Mouse (Mus musculus) 416B (cell line): ENCODE measurements around the gene Trp63.

Experiments used
- DNase-seq: peaks from one replicate; pipeline ENCODE4 v3.0.0; 2011; ENCODE audit warnings: low read depth

Gene Trp63

GRCm38 (mm10) chr16:25779964-25780363 is 96.4 kb downstream of the Trp63 start:
- no peak for DNase-seq

GRCm38 (mm10) chr16:25784246-25784645 is 100.7 kb downstream of the Trp63 start:
- peak; percentile 5 for DNase-seq

- DNase-seq = no peak
Measured at GRCm38 (mm10) chr16:25786457-25786856, 102.9 kb downstream of the Trp63 start.

DNA sequence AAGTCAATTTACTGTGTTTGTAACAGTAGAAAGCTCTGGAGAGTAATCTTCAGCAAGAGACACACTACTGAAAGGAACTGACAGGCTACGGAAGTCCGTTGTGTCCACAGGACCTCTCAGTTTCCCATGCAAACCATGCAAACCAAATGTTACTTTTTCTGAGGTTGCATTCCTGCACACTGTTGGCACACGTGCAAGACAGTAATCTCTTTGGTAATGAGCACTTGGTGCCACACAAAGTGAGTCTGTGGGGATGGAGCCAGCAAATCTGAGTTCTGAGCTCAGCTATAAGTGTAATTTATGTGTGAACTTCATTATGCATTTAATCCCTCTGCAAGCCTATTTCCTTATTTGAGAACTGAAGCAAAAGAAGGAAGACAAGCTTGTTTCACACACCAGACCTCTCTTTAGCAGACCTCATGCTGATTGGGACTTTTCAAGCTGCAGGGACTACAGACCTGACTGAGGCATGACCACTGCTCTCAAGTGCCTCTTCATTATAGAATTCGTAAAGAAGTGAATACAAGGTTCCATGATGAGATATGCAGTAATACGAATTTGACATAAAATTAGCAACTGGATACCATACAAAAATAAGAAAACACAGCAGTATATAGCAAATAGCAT is 109.2 kb downstream of the Trp63 start:
- no peak for DNase-seq

DNA sequence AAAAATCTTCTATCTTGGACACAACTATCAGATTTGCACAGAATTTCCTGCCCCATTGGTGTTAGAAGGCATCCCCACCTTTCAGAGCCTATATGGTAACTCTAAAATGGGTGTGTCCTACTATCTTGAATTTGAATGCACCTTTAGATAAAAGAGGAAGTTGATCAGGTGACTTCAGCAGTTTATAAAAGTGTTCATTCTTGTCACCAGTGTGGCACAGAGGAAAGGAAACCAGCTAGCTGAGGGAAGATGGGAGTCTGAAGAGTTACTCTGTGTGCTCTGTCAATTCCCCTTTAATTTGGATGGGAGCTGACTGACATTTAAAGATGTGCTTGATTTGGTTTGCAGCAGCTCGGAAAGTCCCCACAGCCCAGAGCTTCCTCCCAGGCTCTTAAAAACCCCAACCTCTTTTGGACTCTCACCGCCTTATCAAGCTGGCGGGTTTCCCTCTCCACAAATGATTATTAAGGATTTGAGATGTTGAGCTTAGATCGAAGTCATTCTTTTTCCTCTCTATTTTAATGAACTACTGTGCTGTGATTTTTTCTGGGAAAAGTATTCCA is 114.2 kb downstream of the Trp63 start:
- DNase-seq = no peak

DNA sequence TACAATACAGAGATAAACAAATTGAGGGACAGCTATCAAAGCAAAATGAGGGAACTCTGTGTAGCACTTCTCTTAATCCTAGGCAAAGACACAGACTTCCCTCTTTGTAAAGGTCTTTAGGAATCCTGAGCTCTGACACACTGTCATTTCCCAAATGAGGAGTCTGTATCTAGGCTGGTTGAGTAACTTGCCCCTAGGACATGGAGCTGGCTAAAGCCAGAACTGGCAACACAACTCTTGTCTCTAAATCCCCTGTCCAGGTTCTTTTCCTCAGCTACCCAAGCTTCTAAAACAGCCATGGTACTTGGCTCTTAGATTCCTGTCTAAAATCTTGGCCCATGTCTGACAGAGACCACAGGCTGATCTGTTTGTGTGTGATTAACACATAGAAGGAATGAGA is 116.1 kb downstream of the Trp63 start:
- no peak for DNase-seq

GRCm38 (mm10) chr16:25804955-25805354 is 121.4 kb downstream of the Trp63 start:
- DNase-seq = no peak

GRCm38 (mm10) chr16:25807116-25807515 is 123.6 kb downstream of the Trp63 start:
- DNase-seq = no peak

DNA sequence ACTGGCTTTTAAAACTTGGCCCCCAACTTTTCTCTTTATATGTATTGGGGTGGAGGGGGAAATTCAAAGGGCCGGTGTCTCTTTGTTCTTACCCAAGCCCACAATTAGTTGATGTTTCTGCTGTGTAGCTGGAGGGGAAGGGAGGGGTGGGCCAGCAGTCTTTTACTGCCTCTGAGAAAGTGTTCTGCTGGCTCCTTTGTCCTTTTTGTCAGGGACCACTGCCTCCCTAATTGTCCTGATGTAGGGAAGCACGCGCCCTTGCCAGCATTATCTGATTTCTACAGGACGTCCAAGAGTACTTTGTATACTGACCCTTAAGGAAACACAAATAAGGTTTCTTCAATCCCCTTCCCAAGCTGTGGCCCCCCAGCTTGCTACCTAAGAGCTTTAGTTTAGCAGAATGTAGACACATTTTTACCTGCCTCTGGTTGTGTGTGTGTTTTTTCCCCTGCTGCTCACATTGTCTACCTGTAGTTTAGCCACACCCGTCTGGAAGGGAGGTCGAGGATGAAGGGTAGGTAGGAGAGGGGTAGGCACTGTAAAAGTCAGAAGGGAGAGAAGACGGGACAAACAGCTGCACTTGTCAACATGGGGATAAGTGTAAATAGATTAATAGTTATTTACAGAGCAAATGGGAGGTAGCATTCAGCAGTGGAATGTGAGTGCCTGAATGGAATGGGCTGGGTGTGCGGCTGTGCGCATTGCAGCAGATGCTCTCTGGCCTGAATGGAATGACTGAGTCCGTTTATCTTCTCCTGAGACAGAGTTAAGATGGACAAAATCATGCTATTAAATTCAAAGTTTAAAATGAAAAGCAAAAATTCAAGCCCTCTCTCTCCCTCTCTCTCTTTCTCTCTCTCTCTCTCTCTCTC is 134.4 kb downstream of the Trp63 start:
- no peak for DNase-seq

- no peak for DNase-seq
Measured at GRCm38 (mm10) chr16:25826016-25826415, 142.5 kb downstream of the Trp63 start.

GRCm38 (mm10) chr16:25832576-25832975 is 149.0 kb downstream of the Trp63 start:
- DNase-seq = no peak

DNA sequence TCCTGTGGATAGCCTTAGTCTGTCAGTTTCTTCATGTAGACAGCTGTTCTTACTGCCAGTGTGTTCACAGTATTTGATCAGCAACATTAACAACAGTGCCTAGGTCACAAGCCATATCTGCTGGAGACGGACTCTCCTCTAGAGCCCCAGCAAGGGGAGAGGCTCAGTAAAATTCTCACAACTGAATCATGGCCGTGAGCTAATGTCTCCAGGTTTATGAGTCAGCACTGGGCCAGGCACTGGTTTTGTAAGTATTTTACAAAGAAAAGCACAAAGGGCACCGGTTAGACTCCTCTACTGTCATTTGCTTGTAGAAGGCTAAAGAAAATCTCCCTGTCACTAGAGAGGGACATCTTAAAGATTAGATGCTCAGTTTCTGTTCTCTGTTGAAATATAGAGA is 151.7 kb downstream of the Trp63 start:
- DNase-seq = no peak

- DNase-seq = no peak
Measured at GRCm38 (mm10) chr16:25835723-25836122, 152.2 kb downstream of the Trp63 start.

GRCm38 (mm10) chr16:25842996-25843395 is 159.4 kb downstream of the Trp63 start:
- DNase-seq = no peak

DNA sequence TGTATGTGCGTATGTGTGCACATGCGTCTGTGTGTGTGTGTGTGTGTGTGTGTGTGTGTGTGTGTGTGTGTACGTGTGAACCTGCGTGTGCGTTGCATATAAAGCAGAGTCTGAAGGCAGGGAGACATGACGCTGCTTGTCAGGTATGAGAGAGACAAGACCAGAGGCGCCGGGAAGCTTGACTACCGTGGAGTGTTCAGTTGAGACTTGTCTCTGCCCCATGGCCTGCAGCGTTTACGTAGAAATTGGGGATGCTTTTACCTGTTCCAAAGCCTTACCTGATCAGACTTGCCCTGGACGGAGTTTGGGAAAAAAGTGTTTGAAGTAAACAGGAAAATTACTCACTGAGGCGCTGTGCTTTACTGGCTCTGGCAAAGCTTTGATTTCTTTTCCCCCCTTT is 160.1 kb downstream of the Trp63 start:
- no peak for DNase-seq

GRCm38 (mm10) chr16:25846611-25847010 is 163.0 kb downstream of the Trp63 start:
- DNase-seq = no peak

- DNase-seq = no peak
Measured at GRCm38 (mm10) chr16:25848474-25848873, 164.9 kb downstream of the Trp63 start.

DNA sequence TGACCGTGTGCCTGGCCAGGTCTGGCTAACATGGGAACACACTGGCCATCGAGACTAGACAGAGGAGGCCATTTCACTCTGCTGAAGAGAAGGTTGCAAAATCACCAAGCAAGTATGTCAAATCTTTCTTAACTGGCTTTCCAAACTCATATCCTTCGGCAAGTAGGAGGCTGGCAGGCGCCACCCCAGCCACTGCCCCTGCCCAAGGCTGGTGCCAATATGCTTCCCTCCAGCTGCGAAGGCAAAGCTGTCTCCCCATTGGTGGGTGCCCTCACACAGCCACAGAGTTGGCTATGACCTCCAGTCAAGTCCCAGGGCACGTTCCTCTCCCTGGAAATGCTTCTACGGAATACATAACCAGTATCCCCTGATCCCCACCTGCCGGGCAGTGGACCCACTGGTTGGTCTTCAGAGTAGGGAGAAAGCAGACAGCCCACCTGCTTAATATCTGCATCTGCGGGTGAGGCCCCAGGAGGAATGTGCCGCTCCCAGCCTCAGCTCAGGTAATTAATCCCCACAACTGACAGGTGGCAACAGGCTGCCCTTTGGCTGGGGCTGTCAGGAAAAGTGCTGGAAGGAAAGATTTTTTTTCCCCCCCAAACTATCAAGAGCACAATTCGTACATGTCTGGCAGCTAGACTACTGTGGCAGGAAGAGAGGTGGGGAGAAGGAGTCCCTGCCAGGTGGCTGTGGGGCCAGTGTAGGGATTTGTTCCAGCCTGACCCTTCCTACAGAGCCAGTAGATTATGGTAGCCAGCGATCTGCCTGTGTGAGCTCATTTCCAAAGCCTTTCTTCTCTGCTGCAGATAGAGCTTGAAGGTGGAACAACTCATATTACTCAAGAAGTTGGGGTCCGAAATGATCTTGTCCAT is 166.3 kb downstream of the Trp63 start:
- DNase-seq = no peak

DNA sequence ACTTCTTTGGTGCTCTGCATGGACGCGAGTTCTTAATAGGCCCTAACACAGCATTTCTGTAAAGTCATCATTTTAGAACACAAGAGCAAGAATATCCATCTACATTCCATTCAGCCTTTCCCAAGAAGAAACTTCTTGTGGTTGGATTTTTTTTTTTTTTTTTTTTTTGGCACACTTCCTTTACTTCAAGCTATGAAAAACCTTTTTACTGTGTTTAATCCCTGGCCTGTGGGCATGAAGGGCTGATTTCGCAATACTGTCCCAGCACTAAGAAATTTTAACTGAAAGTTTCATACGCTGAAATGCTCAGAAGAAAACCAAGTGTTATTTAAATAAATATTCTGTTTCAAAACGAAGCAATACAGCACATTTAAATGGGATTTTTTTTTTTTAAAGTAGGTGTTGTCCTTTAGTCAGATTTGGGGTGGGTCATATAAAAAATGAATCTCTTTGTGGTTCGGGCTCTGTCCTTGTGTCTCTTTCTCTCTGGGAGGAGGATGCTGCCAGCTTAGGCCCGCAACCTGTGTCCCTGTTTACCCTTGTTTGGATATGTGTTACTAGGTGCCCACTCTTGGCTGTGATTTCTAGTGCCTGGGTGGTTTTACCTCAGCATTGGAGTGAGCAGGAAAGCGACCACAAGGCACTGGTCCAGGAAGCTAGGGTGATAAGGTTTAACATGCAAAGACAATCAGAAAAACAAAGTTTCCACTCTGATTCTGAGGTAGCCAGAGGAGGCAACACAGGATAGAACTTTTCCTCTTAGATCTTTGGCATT is 177.4 kb downstream of the Trp63 start:
- DNase-seq = no peak

GRCm38 (mm10) chr16:25865096-25865869 is 181.7 kb downstream of the Trp63 start:
- no peak for DNase-seq

DNA sequence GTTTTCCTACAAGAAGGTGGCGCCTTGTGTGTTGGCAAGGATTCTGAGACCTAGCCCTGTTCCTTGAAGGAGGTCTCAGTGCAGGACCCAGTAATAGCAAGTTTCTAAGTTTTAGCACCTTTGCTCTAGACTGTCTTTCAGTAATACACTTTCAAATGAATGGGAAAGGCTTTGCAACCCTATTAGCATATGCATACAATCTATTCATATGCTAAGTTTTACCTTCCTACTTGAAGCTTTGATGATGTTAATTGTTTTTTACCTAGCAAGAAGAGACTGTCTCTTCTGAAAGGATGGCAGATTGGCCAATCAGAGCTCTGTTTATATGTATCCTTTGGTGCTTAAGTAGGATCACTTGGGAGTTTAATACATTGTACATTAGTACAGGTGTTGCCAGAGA is 187.9 kb downstream of the Trp63 start:
- DNase-seq = no peak
